Comparison of ENCODE assay signal across 13 mouse cellular contexts in the genomic region with DNA sequence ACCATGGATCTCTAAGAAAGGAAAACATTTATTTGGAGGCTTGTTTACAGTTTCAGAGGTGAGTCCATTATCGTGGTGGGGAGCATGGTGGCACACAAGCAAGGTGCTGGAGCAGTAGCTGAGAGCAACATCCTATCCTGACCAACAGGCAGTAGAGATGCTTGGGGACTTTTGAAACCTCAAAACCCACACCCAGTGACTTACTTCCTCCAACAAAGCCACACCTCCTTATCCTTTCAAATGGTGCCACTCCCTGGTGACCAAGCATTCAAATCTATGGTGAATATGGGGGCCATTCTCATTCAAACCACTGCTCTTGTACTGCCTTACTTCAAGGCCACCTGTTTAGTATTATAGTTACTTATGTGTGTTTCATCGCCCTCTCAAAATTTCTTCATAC.
"Had no signal": no experiment of that assay in that cellular context is flagged by ENCODE, and none has a peak within 500 bp of the region (broad histone marks: within the 10 kb centered on the region; RNA-seq: fewer than 3 reads in every experiment).

No protein-coding gene starts in this region.

- H3K27me3 ChIP-seq: limb, embryonic 13.5 days; liver, embryonic 15.5 days had no signal

- DNase-seq: kidney, adult 9 months; kidney, postnatal 36 days; lung, adult 2 months; lung, postnatal 4 days; right cerebral cortex, postnatal 25 days; thymus, postnatal 4 days had no signal

- H3K4me1 ChIP-seq: liver, embryonic 15.5 days; megakaryocyte, embryonic 14.5 days had no signal

- H3K36me3 ChIP-seq: limb, embryonic 13.5 days; liver, embryonic 15.5 days had no signal

- ATAC-seq: lung, postnatal 0 days; midbrain, embryonic 16.5 days had no signal

- H3K9me3 ChIP-seq: limb, embryonic 13.5 days; liver, embryonic 15.5 days had no signal

- H3K9ac ChIP-seq: limb, embryonic 13.5 days; liver, embryonic 15.5 days had no signal

- H3K27ac ChIP-seq: kidney, postnatal 0 days; limb, embryonic 13.5 days; liver, embryonic 15.5 days had no signal

- H3K4me3 ChIP-seq: limb, embryonic 13.5 days; liver, embryonic 15.5 days; megakaryocyte, embryonic 14.5 days had no signal

- H3K4me2 ChIP-seq: limb, embryonic 13.5 days; liver, embryonic 15.5 days; midbrain, embryonic 11.5 days had no signal
